Mouse (Mus musculus): Measurements from ENCODE around the gene Psap.
A peak's percentile ranks its signal among the peaks of the same experiment; 100 is the strongest.
"Not testable (repeated sequence)": the region's sequence is repeated elsewhere in the genome, so short reads cannot be mapped to it uniquely, and the experiment has no call there.

Psap gene

GRCm38 (mm10) chr10:60277207-60278005 lies at the start of gene Psap:
TSS of gene Psap (plus strand) at chr10:60277627.
- peak; percentile 93 for DNase-seq

- no peak for DNase-seq
Observed at GRCm38 (mm10) chr10:60227666-60228065, 49.8 kb upstream of the Psap start.

GRCm38 (mm10) chr10:60229113-60229512 lies 48.3 kb upstream of the Psap start:
- no peak for DNase-seq

GRCm38 (mm10) chr10:60230321-60231088 lies 46.9 kb upstream of the Psap start:
- DNase-seq: no peak

GRCm38 (mm10) chr10:60234006-60234405 lies 43.4 kb upstream of the Psap start:
- no peak for DNase-seq

- not testable (repeated sequence) for DNase-seq
Observed at GRCm38 (mm10) chr10:60235876-60236275, 41.6 kb upstream of the Psap start.

- peak; percentile 70 for DNase-seq
Observed at GRCm38 (mm10) chr10:60237475-60238154, 39.8 kb upstream of the Psap start.

- DNase-seq: no peak
Observed at GRCm38 (mm10) chr10:60240416-60240815, 37.0 kb upstream of the Psap start.

- no peak for DNase-seq
Observed at GRCm38 (mm10) chr10:60243941-60244340, 33.5 kb upstream of the Psap start.

- DNase-seq: peak; percentile 97
Observed at GRCm38 (mm10) chr10:60245041-60245440, 32.4 kb upstream of the Psap start.

- DNase-seq: no peak
Observed at GRCm38 (mm10) chr10:60245635-60246034, 31.8 kb upstream of the Psap start.

GRCm38 (mm10) chr10:60246519-60246918 lies 30.9 kb upstream of the Psap start:
- DNase-seq: peak; percentile 76

GRCm38 (mm10) chr10:60248345-60248744 lies 29.1 kb upstream of the Psap start:
- DNase-seq: not testable (repeated sequence)

- DNase-seq: no peak
Observed at GRCm38 (mm10) chr10:60250426-60250965, 26.9 kb upstream of the Psap start.

GRCm38 (mm10) chr10:60252187-60252586 lies 25.2 kb upstream of the Psap start:
- no peak for DNase-seq

GRCm38 (mm10) chr10:60252606-60253005 lies 24.8 kb upstream of the Psap start:
- DNase-seq: no peak

GRCm38 (mm10) chr10:60256088-60256487 lies 21.3 kb upstream of the Psap start:
- no peak for DNase-seq

- DNase-seq: no peak
Observed at GRCm38 (mm10) chr10:60257261-60257825, 20.1 kb upstream of the Psap start.

GRCm38 (mm10) chr10:60260557-60261294 lies 16.7 kb upstream of the Psap start:
- DNase-seq: no peak

- no peak for DNase-seq
Observed at GRCm38 (mm10) chr10:60261530-60261929, 15.9 kb upstream of the Psap start.

GRCm38 (mm10) chr10:60262386-60262785 lies 15.0 kb upstream of the Psap start:
- DNase-seq: peak; percentile 94

GRCm38 (mm10) chr10:60263351-60263750 lies 14.1 kb upstream of the Psap start:
- DNase-seq: no peak
